Mouse (Mus musculus): ENCODE measurements around the gene Ift81. TPM values are rescaled to one million over a fixed set of nuclear protein-coding genes. Genes with fewer than 3 reads are reported as not detected.

Ift81 gene
- polyA plus RNA-seq, 1 experiment from 2014 or later, result 2.3 TPM

GRCm38 (mm10) chr5:122646050-122646449 lies 31.7 kb upstream of the Ift81 start:
- H3K4me1 ChIP-seq (replicated peaks), result peaks cover 23% of the 10 kb centered on the region
- WGBS (ENCODE audit: insufficient replicate concordance), result 54% methylated on average over 11 of the region's 11 CpGs
- H3K27ac ChIP-seq (replicated peaks), result no peak overlapping the region
- H3K36me3 ChIP-seq (replicated peaks), result no peaks in the 10 kb centered on the region
- no peak overlapping the region for H3K4me2 ChIP-seq
- peaks cover 21% of the 10 kb centered on the region for H3K27me3 ChIP-seq
- H3K9ac ChIP-seq, result no peak overlapping the region
- no peak overlapping the region for H3K4me3 ChIP-seq (replicated peaks)
- no peak for ATAC-seq (ENCODE audit: insufficient read depth)
- H3K9me3 ChIP-seq (replicated peaks), result no peaks in the 10 kb centered on the region

- no peak overlapping the region for H3K27ac ChIP-seq (replicated peaks)
- no peaks in the 10 kb centered on the region for H3K36me3 ChIP-seq (replicated peaks)
- 24% methylated on average over 6 of the region's 6 CpGs for WGBS (ENCODE audit: insufficient replicate concordance)
- peaks cover 23% of the 10 kb centered on the region for H3K4me1 ChIP-seq (replicated peaks)
- ATAC-seq (ENCODE audit: insufficient read depth), result no peak
- H3K27me3 ChIP-seq, result peaks cover 17% of the 10 kb centered on the region
- H3K4me3 ChIP-seq (replicated peaks), result no peak overlapping the region
- no peak overlapping the region for H3K9ac ChIP-seq
- H3K9me3 ChIP-seq (replicated peaks), result no peaks in the 10 kb centered on the region
- H3K4me2 ChIP-seq, result no peak overlapping the region
Measured at GRCm38 (mm10) chr5:122645290-122645689, 31.0 kb upstream of the Ift81 start.

DNA sequence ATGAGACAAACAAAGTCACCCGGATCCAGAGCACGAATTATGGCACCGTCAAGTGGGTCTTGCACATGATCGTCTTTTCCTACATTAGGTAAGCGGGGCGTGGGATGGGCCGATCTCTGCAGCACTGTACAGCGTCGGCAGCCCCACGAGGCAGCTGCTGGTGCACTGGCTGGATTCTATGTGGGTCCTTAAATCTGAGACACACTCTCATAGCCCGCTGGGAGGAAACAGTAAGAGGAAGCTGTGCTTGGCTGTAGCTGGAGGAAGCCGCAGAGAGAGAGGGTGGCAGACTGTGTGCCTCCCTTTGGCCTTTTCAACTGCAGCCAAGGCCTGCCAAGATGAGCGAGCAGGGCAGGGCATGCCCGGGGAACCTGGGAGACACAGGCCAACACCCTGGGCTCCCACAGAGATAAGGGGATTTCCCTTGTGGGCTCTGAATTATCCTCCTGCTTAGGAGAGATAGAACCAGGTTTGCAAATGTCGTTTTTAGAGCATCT lies 29.8 kb upstream of the Ift81 start:
- WGBS (ENCODE audit: insufficient replicate concordance), result 24% methylated on average over 15 of the region's 15 CpGs
- Histone ChIP-seq H3K9me3 (replicated peaks) (no peaks in the 10 kb centered on the region), H3K27me3 (peaks cover 16% of the 10 kb centered on the region), H3K4me1 (replicated peaks) (peaks cover 23% of the 10 kb centered on the region), H3K9ac (no peak overlapping the region), H3K27ac (replicated peaks) (no peak overlapping the region), H3K4me2 (peak overlapping the region; percentile 25), H3K36me3 (replicated peaks) (no peaks in the 10 kb centered on the region), H3K4me3 (replicated peaks) (0 out of 2 replicates have a peak overlapping the region, but pooled peaks have one; percentile 0)
- peak; percentile 47 for ATAC-seq (ENCODE audit: insufficient read depth)

DNA sequence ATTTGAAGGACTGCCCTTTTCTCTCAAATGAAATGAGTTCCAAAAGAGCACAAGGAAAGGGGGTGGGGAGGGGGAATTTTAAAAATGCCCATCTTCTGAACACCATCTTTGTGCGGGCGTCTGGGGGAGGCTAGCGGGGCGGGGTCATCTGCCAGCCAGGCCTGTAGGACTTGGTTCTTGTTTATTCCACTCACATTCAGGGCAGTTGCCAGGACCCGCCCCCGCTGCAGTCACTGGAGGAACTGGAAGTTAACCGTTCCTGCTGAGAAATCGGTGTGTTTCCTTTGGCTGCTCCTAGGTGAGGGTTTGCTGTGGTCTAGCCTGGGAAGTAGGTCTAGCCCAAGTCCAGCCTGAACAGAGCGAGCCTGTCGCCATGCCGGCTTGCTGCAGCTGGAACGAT lies 29.4 kb upstream of the Ift81 start, which contains the start of gene P2rx7:
Gene P2rx7, plus strand, starts transcription at position 211 of the 400 bp plus-strand sequence.
- peak within 1 kb of the TSS; percentile 25 for H3K4me2 ChIP-seq
- H3K4me3 ChIP-seq (replicated peaks), result 0 out of 2 replicates have a peak within 1 kb of the TSS, but pooled peaks have one; percentile 0
- 26% methylated on average over 12 of the region's 12 CpGs for WGBS (ENCODE audit: insufficient replicate concordance)

DNA sequence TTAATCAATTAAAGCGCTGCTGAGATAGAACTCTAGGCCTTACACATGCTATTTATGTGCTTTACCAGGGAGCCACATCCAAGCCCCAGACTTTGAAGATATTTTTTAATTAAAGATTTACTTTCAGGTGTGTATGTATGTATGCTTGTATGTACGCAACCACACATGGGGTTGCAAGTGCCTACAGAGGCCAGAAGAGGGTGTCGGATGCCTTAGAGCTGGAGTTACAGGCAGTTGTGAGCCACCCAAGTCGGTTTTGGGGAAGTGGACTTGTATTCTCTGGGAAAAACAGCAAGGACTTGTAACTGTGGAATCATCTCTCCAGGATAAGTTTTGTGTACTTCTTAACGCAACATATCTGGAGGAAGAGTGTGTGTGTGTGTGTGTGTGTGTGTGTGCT lies 25.7 kb upstream of the Ift81 start:
- ATAC-seq (ENCODE audit: insufficient read depth), result no peak
- no peaks in the 10 kb centered on the region for H3K9me3 ChIP-seq (replicated peaks)
- 0 out of 2 replicates have a peak, but pooled peaks cover 1% of the 10 kb centered on the region for H3K27me3 ChIP-seq
- H3K4me1 ChIP-seq (replicated peaks), result peaks cover 22% of the 10 kb centered on the region
- H3K9ac ChIP-seq, result no peak overlapping the region
- 65% methylated on average over 5 of the region's 5 CpGs for WGBS (ENCODE audit: insufficient replicate concordance)
- no peaks in the 10 kb centered on the region for H3K36me3 ChIP-seq (replicated peaks)
- H3K4me3 ChIP-seq (replicated peaks), result no peak overlapping the region
- H3K27ac ChIP-seq (replicated peaks), result no peak overlapping the region
- H3K4me2 ChIP-seq, result no peak overlapping the region

More for the DNA sequence above, 29.4 kb upstream of the Ift81 start, which contains the start of gene P2rx7:
- ATAC-seq (ENCODE audit: insufficient read depth), result no peak
- Histone ChIP-seq H3K9ac (no peak within 1 kb of the TSS), H3K4me1 (replicated peaks) (peaks cover 23% of the 10 kb centered on the region), H3K27ac (replicated peaks) (no peak within 1 kb of the TSS), H3K27me3 (peaks cover 14% of the 10 kb centered on the region), H3K9me3 (replicated peaks) (no peaks in the 10 kb centered on the region), H3K36me3 (replicated peaks) (no peaks in the 10 kb centered on the region)

DNA sequence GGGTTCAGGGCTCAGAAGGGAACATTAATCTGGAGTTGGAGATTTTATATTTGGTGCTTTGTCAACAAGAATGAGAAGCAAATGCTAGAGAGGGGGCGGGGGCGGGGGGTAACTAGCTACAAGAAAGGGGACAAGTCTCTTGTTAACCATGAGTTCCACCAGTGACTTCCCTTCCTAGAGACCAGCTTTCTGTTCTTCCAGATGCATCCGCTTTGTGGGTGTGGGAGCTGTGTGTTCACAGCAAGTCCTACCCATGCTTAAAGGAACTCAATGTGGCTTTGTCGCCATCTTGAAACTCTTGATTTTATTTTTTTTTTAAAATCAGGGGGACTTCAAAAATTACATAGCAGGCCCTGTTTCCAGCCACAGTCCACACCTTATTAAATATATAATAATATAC lies 25.2 kb upstream of the Ift81 start:
- Histone ChIP-seq H3K27ac (replicated peaks) (no peak overlapping the region), H3K4me2 (no peak overlapping the region), H3K27me3 (no peaks in the 10 kb centered on the region), H3K4me1 (replicated peaks) (peaks cover 21% of the 10 kb centered on the region), H3K36me3 (replicated peaks) (no peaks in the 10 kb centered on the region), H3K4me3 (replicated peaks) (no peak overlapping the region), H3K9ac (no peak overlapping the region), H3K9me3 (replicated peaks) (no peaks in the 10 kb centered on the region)
- 63% methylated on average over 4 of the region's 4 CpGs for WGBS (ENCODE audit: insufficient replicate concordance)
- ATAC-seq (ENCODE audit: insufficient read depth), result no peak

- Histone ChIP-seq H3K4me2 (no peak overlapping the region), H3K27me3 (no peaks in the 10 kb centered on the region), H3K27ac (replicated peaks) (no peak overlapping the region), H3K4me3 (replicated peaks) (no peak overlapping the region), H3K4me1 (replicated peaks) (peaks cover 9% of the 10 kb centered on the region; the same call in 1 of the 2 replicates), H3K9me3 (replicated peaks) (no peaks in the 10 kb centered on the region), H3K9ac (no peak overlapping the region), H3K36me3 (replicated peaks) (no peaks in the 10 kb centered on the region)
- ATAC-seq (ENCODE audit: insufficient read depth), result no peak
- 29% methylated on average over 2 of the region's 2 CpGs for WGBS (ENCODE audit: insufficient replicate concordance)
Measured at GRCm38 (mm10) chr5:122638296-122638695, 24.0 kb upstream of the Ift81 start.

DNA sequence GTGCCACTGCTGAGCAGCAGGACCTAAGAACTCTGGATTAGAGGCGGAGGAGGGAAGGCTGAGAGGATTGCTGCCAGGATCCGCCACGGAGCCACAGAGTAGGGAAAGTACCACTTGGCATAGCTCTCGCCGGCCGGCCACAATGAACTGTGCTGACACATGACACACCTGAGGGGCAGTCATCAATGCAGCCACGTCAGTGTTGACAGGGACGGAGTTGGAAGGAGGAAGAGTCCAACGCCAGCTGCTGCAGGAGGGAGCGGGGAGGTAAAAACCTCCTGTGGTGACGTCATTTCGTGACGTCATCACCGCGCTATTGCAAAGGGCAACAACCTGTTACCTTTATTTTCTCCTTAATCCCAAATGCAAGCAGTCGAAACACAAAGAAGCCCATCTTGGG lies 22.6 kb upstream of the Ift81 start:
- no peak overlapping the region for H3K9ac ChIP-seq

DNA sequence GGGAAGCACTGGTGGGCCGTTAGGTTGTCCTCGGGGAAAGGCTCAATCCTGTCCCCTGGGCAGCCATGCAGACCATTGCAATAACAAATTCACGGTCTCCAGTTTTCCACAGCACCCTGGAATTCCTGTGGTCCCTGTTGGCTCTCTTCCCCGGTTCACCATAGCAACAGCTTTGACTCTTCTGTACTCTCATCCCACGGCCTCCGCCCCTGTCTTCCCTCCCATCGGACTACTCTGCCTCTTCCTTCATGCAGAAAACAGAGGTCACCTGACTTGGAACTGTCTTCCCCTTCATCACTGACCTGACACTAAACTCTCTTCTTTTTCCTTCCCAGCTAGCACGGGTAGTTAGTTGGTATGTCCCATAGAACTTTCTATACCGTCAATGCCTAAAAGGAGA lies 22.0 kb upstream of the Ift81 start:
- WGBS (ENCODE audit: insufficient replicate concordance), result 74% methylated on average over 9 of the region's 9 CpGs
- ATAC-seq (ENCODE audit: insufficient read depth), result no peak
- Histone ChIP-seq H3K27me3 (no peaks in the 10 kb centered on the region), H3K27ac (replicated peaks) (no peak overlapping the region), H3K4me2 (no peak overlapping the region), H3K9ac (no peak overlapping the region), H3K36me3 (replicated peaks) (no peaks in the 10 kb centered on the region), H3K9me3 (replicated peaks) (no peaks in the 10 kb centered on the region), H3K4me1 (replicated peaks) (peaks cover 9% of the 10 kb centered on the region; the same call in 1 of the 2 replicates), H3K4me3 (replicated peaks) (no peak overlapping the region)

More for the DNA sequence above, 22.6 kb upstream of the Ift81 start:
- WGBS (ENCODE audit: insufficient replicate concordance), result 44% methylated on average over 16 of the region's 16 CpGs
- Histone ChIP-seq H3K4me2 (peak overlapping the region; percentile 25; the same call in 1 of the 2 replicates), H3K9me3 (replicated peaks) (no peaks in the 10 kb centered on the region), H3K4me1 (replicated peaks) (peaks cover 9% of the 10 kb centered on the region; the same call in 1 of the 2 replicates), H3K36me3 (replicated peaks) (no peaks in the 10 kb centered on the region), H3K27ac (replicated peaks) (no peak overlapping the region), H3K4me3 (replicated peaks) (no peak overlapping the region), H3K27me3 (no peaks in the 10 kb centered on the region)
- no peak for ATAC-seq (ENCODE audit: insufficient read depth)

DNA sequence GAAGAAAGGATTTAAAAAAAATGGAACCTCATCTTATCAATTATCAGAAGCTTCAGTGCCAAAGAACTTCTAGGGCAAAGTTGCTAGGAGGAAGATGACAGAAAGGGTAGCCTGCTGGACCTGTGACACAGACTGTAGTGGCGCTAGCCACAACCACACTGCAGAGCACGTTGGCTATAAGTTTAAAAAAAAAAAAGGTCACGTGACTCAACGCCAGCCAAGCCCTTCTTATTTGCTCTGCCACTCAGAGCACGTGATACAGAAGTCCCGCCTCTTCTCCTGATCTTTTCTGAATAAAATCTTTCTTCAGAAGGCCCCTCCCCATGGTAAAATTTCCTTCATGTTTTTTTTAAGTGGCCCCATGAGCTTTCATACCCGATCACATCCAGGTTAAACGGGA lies 20.9 kb upstream of the Ift81 start:
- 53% methylated on average over 8 of the region's 8 CpGs for WGBS (ENCODE audit: insufficient replicate concordance)
- H3K9me3 ChIP-seq (replicated peaks), result no peaks in the 10 kb centered on the region
- H3K27me3 ChIP-seq, result no peaks in the 10 kb centered on the region
- no peak overlapping the region for H3K27ac ChIP-seq (replicated peaks)
- H3K4me2 ChIP-seq, result no peak overlapping the region
- no peaks in the 10 kb centered on the region for H3K36me3 ChIP-seq (replicated peaks)
- no peak overlapping the region for H3K4me3 ChIP-seq (replicated peaks)
- ATAC-seq (ENCODE audit: insufficient read depth), result no peak
- H3K4me1 ChIP-seq (replicated peaks), result peaks cover 9% of the 10 kb centered on the region; the same call in 1 of the 2 replicates
- no peak overlapping the region for H3K9ac ChIP-seq

DNA sequence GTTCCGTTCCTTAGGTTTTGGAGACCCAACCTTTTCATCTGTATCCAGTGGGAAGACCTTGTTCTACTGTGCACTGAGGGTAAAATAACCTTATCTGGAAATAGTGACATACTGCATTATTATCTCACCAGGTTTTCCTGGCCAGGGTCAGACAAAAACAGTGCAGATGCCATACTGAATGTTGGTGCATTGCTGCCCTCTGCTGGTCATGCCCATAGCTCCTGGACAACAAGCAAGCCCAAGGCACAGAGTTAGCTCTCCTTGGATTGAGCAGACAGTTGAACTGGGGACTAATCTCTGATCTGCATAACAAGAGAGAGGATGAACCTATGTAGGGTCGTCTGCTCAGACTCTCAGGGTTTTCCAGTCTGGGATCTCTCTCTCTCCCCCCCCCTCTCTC lies 12.9 kb upstream of the Ift81 start:
- Histone ChIP-seq H3K9ac (no peak overlapping the region), H3K4me3 (replicated peaks) (no peak overlapping the region), H3K27me3 (no peaks in the 10 kb centered on the region), H3K4me1 (replicated peaks) (peaks cover 10% of the 10 kb centered on the region), H3K36me3 (replicated peaks) (no peaks in the 10 kb centered on the region), H3K27ac (replicated peaks) (no peak overlapping the region), H3K9me3 (replicated peaks) (no peaks in the 10 kb centered on the region), H3K4me2 (no peak overlapping the region)
- WGBS (ENCODE audit: insufficient replicate concordance), result 36% methylated on average over 2 of the region's 2 CpGs
- no peak for ATAC-seq (ENCODE audit: insufficient read depth)
